Mouse (Mus musculus): ENCODE data around the gene Raph1. TPM values are rescaled to one million over a fixed set of nuclear protein-coding genes. Genes with fewer than 3 reads are reported as not detected.

Gene Raph1
- 38.1 and 38.6 TPM in 2 replicates for polyA plus RNA-seq (2014; fragmentation: Nextera tagmentation; extraction: Ambion mirVana)

GRCm38 (mm10) chr1:60566631-60567311 lies at the start of gene Raph1:
Gene Raph1, minus strand, starts transcription at chr1:60567104.
- peak; percentile 98 for ATAC-seq (ENCODE audit: insufficient number of reproducible peaks, insufficient read depth, low FRiP score, low read depth)
- Histone ChIP-seq H3K9me3 (ENCODE audit: control insufficient read depth, low read depth, low read length) (no peaks in the 10 kb centered on the region), H3K27ac (ENCODE audit: low read length) (peak within 1 kb of the TSS; percentile 94), H3K36me3 (ENCODE audit: control insufficient read depth, insufficient read depth, low read length) (no peaks in the 10 kb centered on the region), H3K4me3 (ENCODE audit: low read depth, low read length) (peak within 1 kb of the TSS; percentile 94), H3K4me1 (ENCODE audit: control insufficient read depth, insufficient read depth, low read length) (peaks cover 3% of the 10 kb centered on the region; the same call in 1 of the 2 replicates), H3K4me2 (replicated peaks; ENCODE audit: low read depth, low read length) (peak within 1 kb of the TSS; percentile 79), H3K9ac (replicated peaks; ENCODE audit: low read depth, low read length) (peak within 1 kb of the TSS; percentile 96), H3K27me3 (ENCODE audit: control insufficient read depth, insufficient read depth, low read length) (no peaks in the 10 kb centered on the region)
- under 1% methylated on average over 68 of the region's 92 CpGs for WGBS

- Histone ChIP-seq H3K4me3 (ENCODE audit: low read depth, low read length) (no peak overlapping the region), H3K9ac (replicated peaks; ENCODE audit: low read depth, low read length) (no peak overlapping the region), H3K27me3 (ENCODE audit: control insufficient read depth, insufficient read depth, low read length) (no peaks in the 10 kb centered on the region), H3K4me1 (ENCODE audit: control insufficient read depth, insufficient read depth, low read length) (no peaks in the 10 kb centered on the region), H3K27ac (ENCODE audit: low read length) (no peak overlapping the region), H3K9me3 (ENCODE audit: control insufficient read depth, low read depth, low read length) (no peaks in the 10 kb centered on the region), H3K4me2 (replicated peaks; ENCODE audit: low read depth, low read length) (no peak overlapping the region), H3K36me3 (ENCODE audit: control insufficient read depth, insufficient read depth, low read length) (no peaks in the 10 kb centered on the region)
- ATAC-seq (ENCODE audit: insufficient number of reproducible peaks, insufficient read depth, low FRiP score, low read depth) = no peak
- WGBS = 72% methylated on average over 1 of the region's 1 CpGs
These were observed 48.8 kb upstream of the Raph1 start for GRCm38 (mm10) chr1:60615703-60616102.

- Histone ChIP-seq H3K27ac (ENCODE audit: low read length) (no peak overlapping the region), H3K27me3 (ENCODE audit: control insufficient read depth, insufficient read depth, low read length) (no peaks in the 10 kb centered on the region), H3K4me1 (ENCODE audit: control insufficient read depth, insufficient read depth, low read length) (no peaks in the 10 kb centered on the region), H3K4me3 (ENCODE audit: low read depth, low read length) (no peak overlapping the region), H3K4me2 (replicated peaks; ENCODE audit: low read depth, low read length) (no peak overlapping the region), H3K9me3 (ENCODE audit: control insufficient read depth, low read depth, low read length) (no peaks in the 10 kb centered on the region), H3K9ac (replicated peaks; ENCODE audit: low read depth, low read length) (no peak overlapping the region), H3K36me3 (ENCODE audit: control insufficient read depth, insufficient read depth, low read length) (no peaks in the 10 kb centered on the region)
- 62% methylated on average over 1 of the region's 1 CpGs for WGBS
- ATAC-seq (ENCODE audit: insufficient number of reproducible peaks, insufficient read depth, low FRiP score, low read depth) = no peak
These were observed 48.0 kb upstream of the Raph1 start for GRCm38 (mm10) chr1:60614902-60615301.

- 71% methylated on average over 3 of the region's 3 CpGs for WGBS
- Histone ChIP-seq H3K9ac (replicated peaks; ENCODE audit: low read depth, low read length) (no peak overlapping the region), H3K4me3 (ENCODE audit: low read depth, low read length) (no peak overlapping the region), H3K4me2 (replicated peaks; ENCODE audit: low read depth, low read length) (no peak overlapping the region), H3K36me3 (ENCODE audit: control insufficient read depth, insufficient read depth, low read length) (no peaks in the 10 kb centered on the region), H3K27ac (ENCODE audit: low read length) (no peak overlapping the region), H3K9me3 (ENCODE audit: control insufficient read depth, low read depth, low read length) (no peaks in the 10 kb centered on the region), H3K4me1 (ENCODE audit: control insufficient read depth, insufficient read depth, low read length) (no peaks in the 10 kb centered on the region), H3K27me3 (ENCODE audit: control insufficient read depth, insufficient read depth, low read length) (no peaks in the 10 kb centered on the region)
- no peak for ATAC-seq (ENCODE audit: insufficient number of reproducible peaks, insufficient read depth, low FRiP score, low read depth)
These were observed 45.1 kb upstream of the Raph1 start for GRCm38 (mm10) chr1:60611968-60612367.

GRCm38 (mm10) chr1:60610631-60611030 lies 43.7 kb upstream of the Raph1 start:
- no peaks in the 10 kb centered on the region for H3K27me3 ChIP-seq (ENCODE audit: control insufficient read depth, insufficient read depth, low read length)
- H3K36me3 ChIP-seq (ENCODE audit: control insufficient read depth, insufficient read depth, low read length) = no peaks in the 10 kb centered on the region
- no peak overlapping the region for H3K9ac ChIP-seq (replicated peaks; ENCODE audit: low read depth, low read length)
- ATAC-seq (ENCODE audit: insufficient number of reproducible peaks, insufficient read depth, low FRiP score, low read depth) = no peak
- no peaks in the 10 kb centered on the region for H3K9me3 ChIP-seq (ENCODE audit: control insufficient read depth, low read depth, low read length)
- H3K4me3 ChIP-seq (ENCODE audit: low read depth, low read length) = no peak overlapping the region
- no peak overlapping the region for H3K27ac ChIP-seq (ENCODE audit: low read length)
- H3K4me1 ChIP-seq (ENCODE audit: control insufficient read depth, insufficient read depth, low read length) = no peaks in the 10 kb centered on the region
- H3K4me2 ChIP-seq (replicated peaks; ENCODE audit: low read depth, low read length) = no peak overlapping the region
- WGBS = 72% methylated on average over 4 of the region's 4 CpGs

- H3K27me3 ChIP-seq (ENCODE audit: control insufficient read depth, insufficient read depth, low read length) = no peaks in the 10 kb centered on the region
These were observed 42.3 kb upstream of the Raph1 start for GRCm38 (mm10) chr1:60609011-60609775.

GRCm38 (mm10) chr1:60604481-60605021 lies 37.6 kb upstream of the Raph1 start:
- H3K9ac ChIP-seq (replicated peaks; ENCODE audit: low read depth, low read length) = no peak overlapping the region
- 84% methylated on average over 3 of the region's 3 CpGs for WGBS
- no peaks in the 10 kb centered on the region for H3K27me3 ChIP-seq (ENCODE audit: control insufficient read depth, insufficient read depth, low read length)
- H3K4me3 ChIP-seq (ENCODE audit: low read depth, low read length) = no peak overlapping the region
- no peaks in the 10 kb centered on the region for H3K4me1 ChIP-seq (ENCODE audit: control insufficient read depth, insufficient read depth, low read length)
- H3K4me2 ChIP-seq (replicated peaks; ENCODE audit: low read depth, low read length) = no peak overlapping the region
- ATAC-seq (ENCODE audit: insufficient number of reproducible peaks, insufficient read depth, low FRiP score, low read depth) = no peak
- H3K36me3 ChIP-seq (ENCODE audit: control insufficient read depth, insufficient read depth, low read length) = no peaks in the 10 kb centered on the region
- H3K27ac ChIP-seq (ENCODE audit: low read length) = no peak overlapping the region
- no peaks in the 10 kb centered on the region for H3K9me3 ChIP-seq (ENCODE audit: control insufficient read depth, low read depth, low read length)

More at GRCm38 (mm10) chr1:60609011-60609775, 42.3 kb upstream of the Raph1 start:
- Histone ChIP-seq H3K36me3 (ENCODE audit: control insufficient read depth, insufficient read depth, low read length) (no peaks in the 10 kb centered on the region), H3K4me1 (ENCODE audit: control insufficient read depth, insufficient read depth, low read length) (no peaks in the 10 kb centered on the region), H3K4me3 (ENCODE audit: low read depth, low read length) (no peak overlapping the region), H3K27ac (ENCODE audit: low read length) (peak overlapping the region; percentile 66; the same call in 1 of the 2 replicates), H3K9ac (replicated peaks; ENCODE audit: low read depth, low read length) (no peak overlapping the region), H3K9me3 (ENCODE audit: control insufficient read depth, low read depth, low read length) (no peaks in the 10 kb centered on the region), H3K4me2 (replicated peaks; ENCODE audit: low read depth, low read length) (no peak overlapping the region)
- WGBS = 66% methylated on average over 8 of the region's 8 CpGs
- ATAC-seq (ENCODE audit: insufficient number of reproducible peaks, insufficient read depth, low FRiP score, low read depth) = peak; percentile 92

GRCm38 (mm10) chr1:60600682-60601081 lies 33.8 kb upstream of the Raph1 start:
- ATAC-seq (ENCODE audit: insufficient number of reproducible peaks, insufficient read depth, low FRiP score, low read depth) = no peak
- no peak overlapping the region for H3K4me2 ChIP-seq (replicated peaks; ENCODE audit: low read depth, low read length)
- H3K9ac ChIP-seq (replicated peaks; ENCODE audit: low read depth, low read length) = no peak overlapping the region
- no peaks in the 10 kb centered on the region for H3K36me3 ChIP-seq (ENCODE audit: control insufficient read depth, insufficient read depth, low read length)
- WGBS = 88% methylated on average over 6 of the region's 6 CpGs
- H3K4me1 ChIP-seq (ENCODE audit: control insufficient read depth, insufficient read depth, low read length) = no peaks in the 10 kb centered on the region
- H3K27ac ChIP-seq (ENCODE audit: low read length) = no peak overlapping the region
- H3K9me3 ChIP-seq (ENCODE audit: control insufficient read depth, low read depth, low read length) = no peaks in the 10 kb centered on the region
- no peak overlapping the region for H3K4me3 ChIP-seq (ENCODE audit: low read depth, low read length)
- no peaks in the 10 kb centered on the region for H3K27me3 ChIP-seq (ENCODE audit: control insufficient read depth, insufficient read depth, low read length)
